Mouse (Mus musculus) myocyte (in vitro differentiated cells): ENCODE results near the gene 1110008L16Rik. TPM values are rescaled to one million over a fixed set of nuclear protein-coding genes. Genes with fewer than 3 reads are reported as not detected.

Source experiments
- H3K27me3 ChIP-seq: one replicate; pipeline ENCODE4 v1.6.1; 2011; ENCODE audit not compliant: control insufficient read depth, insufficient read depth, insufficient read length
- H3K36me3 ChIP-seq: one replicate; pipeline ENCODE4 v1.6.1; 2011; ENCODE audit not compliant: control insufficient read depth, insufficient read depth
- H3K4me2 ChIP-seq: one replicate; pipeline ENCODE4 v1.6.1; 2011; ENCODE audit warnings: low read depth, control low read depth
- H3K4me3 ChIP-seq: one replicate; pipeline ENCODE4 v1.5.1; 2011; ENCODE audit warnings: mild to moderate bottlenecking, control low read depth, moderate library complexity
- H3K79me2 ChIP-seq: one replicate; pipeline ENCODE4 v1.6.1; 2011; ENCODE audit not compliant: control insufficient read depth, insufficient read depth
- H3ac ChIP-seq: one replicate; pipeline ENCODE4 v1.6.1; 2011; ENCODE audit not compliant: control insufficient read depth, insufficient read length
- CEBPB ChIP-seq: IDR thresholded peaks from 2 replicates; pipeline ENCODE4 v1.6.1; 2011; ENCODE audit warnings: mild to moderate bottlenecking, moderate library complexity; ENCODE audit not compliant: poor library complexity, insufficient read depth, severe bottlenecking
- E2F4 ChIP-seq: IDR thresholded peaks from one replicate; pipeline ENCODE4 v1.6.1; 2011; ENCODE audit warnings: mild to moderate bottlenecking, control low read depth, moderate library complexity; ENCODE audit not compliant: insufficient read depth
- MAX ChIP-seq: IDR thresholded peaks from one replicate; pipeline ENCODE4 v1.6.1; 2011; ENCODE audit warnings: low read depth, mild to moderate bottlenecking, control low read depth
- MYOD1 ChIP-seq, 3 experiments: IDR thresholded peaks; one replicate each; pipeline ENCODE4 v1.6.1; 2011; ENCODE audit warnings: control low read depth in 2 of 3, low read depth in 2 of 3, mild to moderate bottlenecking in 2 of 3, moderate library complexity in 1 of 3; ENCODE audit not compliant: insufficient read length in 2 of 3, control insufficient read depth in 1 of 3
- MYOG ChIP-seq, 3 experiments: IDR thresholded peaks; one replicate each; pipeline ENCODE4 v1.6.1; 2011; ENCODE audit warnings: control low read depth in 2 of 3, low read depth in 2 of 3, mild to moderate bottlenecking in 2 of 3; ENCODE audit not compliant: insufficient read length in 2 of 3, control insufficient read depth in 1 of 3, insufficient read depth in 1 of 3
- POLR2A ChIP-seq: IDR thresholded peaks from one replicate; pipeline ENCODE4 v1.6.1; 2011; ENCODE audit warnings: low read depth, mild to moderate bottlenecking, control low read depth, moderate library complexity; ENCODE audit not compliant: insufficient read length
- POLR2AphosphoS2 ChIP-seq: IDR thresholded peaks from one replicate; pipeline ENCODE4 v1.6.1; 2011; ENCODE audit warnings: low read depth, control low read depth; ENCODE audit not compliant: insufficient read length
- REST ChIP-seq: IDR thresholded peaks from one replicate; pipeline ENCODE4 v1.6.1; 2011; ENCODE audit warnings: mild to moderate bottlenecking, control low read depth, moderate library complexity; ENCODE audit not compliant: insufficient read depth, insufficient read length
- SRF ChIP-seq: IDR thresholded peaks from one replicate; pipeline ENCODE4 v1.6.1; 2011; ENCODE audit warnings: low read depth; ENCODE audit not compliant: control insufficient read depth, insufficient read length
- TCF12 ChIP-seq: IDR thresholded peaks from one replicate; pipeline ENCODE4 v1.6.1; 2011; ENCODE audit warnings: mild to moderate bottlenecking, control low read depth; ENCODE audit not compliant: poor library complexity, insufficient read depth, severe bottlenecking
- TCF3 ChIP-seq: IDR thresholded peaks from one replicate; pipeline ENCODE4 v1.6.1; 2011; ENCODE audit warnings: low read depth, control low read depth; ENCODE audit not compliant: insufficient read length
- USF1 ChIP-seq: IDR thresholded peaks from one replicate; pipeline ENCODE4 v1.6.1; 2011; ENCODE audit warnings: low read depth, mild to moderate bottlenecking, control low read depth, moderate library complexity
- polyA plus RNA-seq: library from polyadenylated mRNA; unstranded; fragments of >200 nt; fragmentation: generic; extraction: Trizol; gene quantifications from one replicate; pipeline ENCODE4 v1.2.1, GENCODE M21; 2012; ENCODE audit warnings: missing spikeins

Gene 1110008L16Rik
- polyA plus RNA-seq, 1 experiment: 8.2 TPM

DNA sequence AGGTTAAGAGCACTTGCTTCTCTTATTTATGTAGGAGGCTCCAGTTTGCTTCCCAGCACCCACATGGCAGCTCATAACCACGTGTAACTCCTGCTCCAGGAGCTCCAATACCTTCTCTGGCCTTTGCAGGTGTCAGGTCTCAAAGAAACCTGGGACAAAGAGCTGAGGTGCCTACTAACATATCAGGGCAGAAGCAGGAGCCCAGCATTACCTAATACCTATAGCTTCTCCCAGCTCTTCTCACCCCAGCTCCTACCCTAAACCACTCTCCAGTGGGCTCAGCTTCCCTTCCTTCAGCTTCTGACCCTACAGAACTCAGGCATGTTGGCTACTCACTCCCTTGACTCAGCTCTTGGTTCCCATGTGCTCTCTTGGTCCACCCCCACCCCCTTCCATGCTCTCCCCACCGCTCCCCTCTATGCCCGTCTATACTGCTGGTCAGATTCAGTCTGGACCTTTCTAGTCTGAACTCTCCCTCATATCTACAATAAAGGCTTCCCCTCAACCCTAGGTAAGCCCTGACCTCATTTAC is 1.5 kb downstream of the 1110008L16Rik start:
- no peaks in the 10 kb centered on the region for H3K27me3 ChIP-seq
- H3K79me2 ChIP-seq: peaks cover 16% of the 10 kb centered on the region
- H3ac ChIP-seq: no peak overlapping the region
- peak overlapping the region; percentile 65 for H3K4me3 ChIP-seq
- peak overlapping the region; percentile 75 for H3K4me2 ChIP-seq
- H3K36me3 ChIP-seq: peaks cover 23% of the 10 kb centered on the region
- TF ChIP-seq MYOG (IDR thresholded peaks at IDR 0.05; ENCODE audit: control insufficient read depth in 1 of 3, insufficient read depth in 1 of 3, insufficient read length in 2 of 3, low read depth in 2 of 3) (no peak), CEBPB (no peak), REST (no peak)

DNA sequence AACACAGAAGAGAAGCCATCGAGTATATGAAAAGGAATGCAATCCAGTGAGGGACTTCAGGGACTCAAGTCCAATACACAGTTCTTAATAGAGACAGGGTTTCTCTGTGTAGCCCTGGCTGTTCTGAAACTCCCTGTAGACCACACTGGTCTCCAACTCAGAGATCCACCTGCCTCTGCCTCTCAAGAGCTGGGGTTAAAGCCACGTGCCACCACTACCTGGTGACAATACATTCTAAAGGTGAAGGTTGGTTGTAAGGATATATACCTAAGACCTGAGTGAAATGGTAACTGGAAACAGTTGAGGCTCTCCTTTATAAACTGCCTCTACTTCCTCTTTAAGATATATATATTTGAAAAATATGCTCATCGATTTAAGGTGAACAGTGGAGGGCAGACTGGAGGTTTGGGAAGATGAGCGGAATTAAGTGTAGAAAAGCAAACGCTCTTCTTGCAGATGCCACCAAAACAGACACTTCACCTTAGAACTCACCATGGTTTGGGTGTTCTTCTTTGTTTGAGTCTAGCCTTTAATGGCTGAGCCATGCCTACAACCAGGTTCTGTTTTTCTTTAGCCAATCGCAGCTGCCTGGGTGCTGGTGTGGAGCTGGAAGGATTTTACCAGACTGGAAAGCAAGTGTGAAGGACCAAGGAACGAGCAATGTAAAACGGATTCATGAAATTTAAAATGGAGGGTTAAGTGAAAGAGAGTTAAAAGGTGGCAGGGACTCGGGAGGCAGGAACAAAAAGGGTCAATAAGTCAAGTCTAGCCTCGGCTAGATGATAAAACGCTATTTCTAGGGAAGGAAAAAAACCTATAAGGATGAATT is 2.3 kb downstream of the 1110008L16Rik start:
- peaks cover 22% of the 10 kb centered on the region for H3K36me3 ChIP-seq
- TF ChIP-seq REST (no peak), CEBPB (no peak), MYOD1 (IDR thresholded peaks at IDR 0.05; ENCODE audit: control insufficient read depth in 1 of 3, insufficient read length in 2 of 3, low read depth in 2 of 3) (no peak), E2F4 (no peak), POLR2AphosphoS2 (no peak), USF1 (no peak), TCF12 (no peak), SRF (no peak), MYOG (IDR thresholded peaks at IDR 0.05; ENCODE audit: control insufficient read depth in 1 of 3, insufficient read depth in 1 of 3, insufficient read length in 2 of 3, low read depth in 2 of 3) (no peak), POLR2A (no peak), TCF3 (no peak), MAX (no peak)
- peak overlapping the region; percentile 67 for H3ac ChIP-seq
- peak overlapping the region; percentile 75 for H3K4me2 ChIP-seq
- peaks cover 16% of the 10 kb centered on the region for H3K79me2 ChIP-seq
- H3K4me3 ChIP-seq: peak overlapping the region; percentile 65
- no peaks in the 10 kb centered on the region for H3K27me3 ChIP-seq

DNA sequence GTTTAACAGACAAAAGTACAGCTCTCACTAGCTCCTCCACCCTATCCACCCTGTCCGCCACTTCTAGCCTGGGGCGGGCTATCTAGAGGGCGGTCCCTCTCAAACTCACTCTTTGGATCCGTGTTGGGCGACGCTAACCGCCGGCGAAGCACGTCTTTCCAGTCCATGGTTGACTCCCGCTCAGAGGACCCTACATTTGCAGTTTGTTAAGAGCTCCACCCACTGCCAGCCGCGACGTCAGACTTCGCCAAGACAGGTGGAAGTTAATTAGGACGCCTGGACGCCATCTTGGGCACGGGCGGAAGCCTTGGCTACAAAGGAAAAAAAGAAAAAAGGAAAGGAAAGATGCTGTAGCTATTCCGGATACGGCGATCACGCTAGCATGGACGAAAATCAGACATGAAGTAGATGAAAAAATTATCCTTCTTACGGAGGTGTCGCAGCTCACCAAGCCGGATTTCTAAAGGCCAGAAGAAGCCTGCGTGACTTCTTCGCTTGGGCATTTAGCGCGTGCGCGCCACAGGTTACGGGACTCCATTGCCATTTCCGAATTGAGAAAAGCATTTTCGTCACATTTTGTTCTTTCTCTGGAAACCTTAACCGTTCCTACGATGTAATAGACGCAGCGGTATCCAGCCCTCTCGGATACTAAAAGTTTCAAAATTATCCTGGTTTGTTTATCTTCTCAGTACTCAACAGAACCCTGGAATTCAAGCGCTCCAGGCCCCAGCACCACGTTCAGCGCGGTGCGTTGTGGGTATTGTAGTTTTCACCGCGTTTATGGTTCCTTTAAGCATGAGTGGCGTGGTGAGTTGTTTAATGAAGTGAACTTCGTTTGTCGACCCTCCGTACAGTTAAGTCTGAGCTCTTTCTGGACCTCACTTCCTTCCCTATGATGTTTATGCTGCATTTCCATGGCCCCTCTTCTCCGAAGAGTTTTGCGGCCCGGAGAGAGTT is 3.4 kb downstream of the 1110008L16Rik start, which contains the start of gene Ppp2r3c:
Gene Ppp2r3c, minus strand, starts transcription at position 514 of the 957 bp plus-strand sequence.
- peak within 1 kb of the TSS; percentile 75 for H3K4me2 ChIP-seq
- TF ChIP-seq MAX (no peak), TCF3 (no peak), MYOD1 (IDR thresholded peaks at IDR 0.05; ENCODE audit: control insufficient read depth in 1 of 3, insufficient read length in 2 of 3, low read depth in 2 of 3) (peak in 2 of 3 experiments; percentile 70 to 75), E2F4 (no peak), POLR2AphosphoS2 (peak; percentile 58), SRF (no peak), USF1 (no peak), TCF12 (no peak), MYOG (IDR thresholded peaks at IDR 0.05; ENCODE audit: control insufficient read depth in 1 of 3, insufficient read depth in 1 of 3, insufficient read length in 2 of 3, low read depth in 2 of 3) (peak; percentile 26 to 69 (median 58)), CEBPB (no peak), REST (no peak), POLR2A (peak; percentile 76)
- peak within 1 kb of the TSS; percentile 67 for H3ac ChIP-seq
- H3K79me2 ChIP-seq: peaks cover 16% of the 10 kb centered on the region
- peak within 1 kb of the TSS; percentile 65 for H3K4me3 ChIP-seq
- peaks cover 11% of the 10 kb centered on the region for H3K36me3 ChIP-seq
- H3K27me3 ChIP-seq: no peaks in the 10 kb centered on the region

DNA sequence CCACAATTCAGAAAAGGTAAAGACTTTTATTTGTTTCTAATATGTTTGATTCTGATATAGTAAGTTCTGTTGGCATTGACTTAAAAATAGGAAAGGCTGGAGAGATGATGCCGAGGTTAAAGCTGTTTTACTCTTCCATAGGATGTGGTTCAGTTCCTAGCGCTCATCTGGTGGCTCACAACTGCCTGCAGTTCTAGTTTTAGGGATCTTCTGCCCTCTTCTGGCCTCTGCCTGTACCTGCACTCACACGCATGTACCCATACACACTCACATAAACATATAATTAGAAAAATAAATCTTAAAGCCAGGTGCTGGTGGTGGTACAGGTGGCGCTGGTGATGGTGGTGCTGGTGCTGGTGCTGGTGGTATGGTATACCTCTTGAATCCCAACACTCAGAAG is 7.0 kb downstream of the 1110008L16Rik start:
- Histone ChIP-seq H3K4me3 (no peak overlapping the region), H3K36me3 (peaks cover 5% of the 10 kb centered on the region), H3K27me3 (no peaks in the 10 kb centered on the region), H3K79me2 (peaks cover 9% of the 10 kb centered on the region), H3K4me2 (no peak overlapping the region), H3ac (no peak overlapping the region)
- TF ChIP-seq SRF (no peak), MYOG (IDR thresholded peaks at IDR 0.05; ENCODE audit: control insufficient read depth in 1 of 3, insufficient read depth in 1 of 3, insufficient read length in 2 of 3, low read depth in 2 of 3) (no peak), MYOD1 (IDR thresholded peaks at IDR 0.05; ENCODE audit: control insufficient read depth in 1 of 3, insufficient read length in 2 of 3, low read depth in 2 of 3) (no peak), CEBPB (no peak), USF1 (no peak), REST (no peak), POLR2AphosphoS2 (no peak), TCF3 (no peak), MAX (no peak)
